Mouse (Mus musculus) CH12.LX (cell line): ENCODE measurements around the gene Tmem82. TPM values are rescaled to one million over a fixed set of nuclear protein-coding genes. Genes with fewer than 3 reads are reported as not detected.

Experiments used
- DNase-seq: peaks from one replicate; pipeline ENCODE4 v3.0.0-alpha.2; 2013; ENCODE audit errors: extremely low read depth
- H3K27ac ChIP-seq: 2 replicates; pipeline ENCODE4 v1.5.1; 2012; ENCODE audit warnings: low read depth, mild to moderate bottlenecking, control low read depth, moderate library complexity; ENCODE audit not compliant: insufficient read depth
- H3K27me3 ChIP-seq: replicated peaks from 2 replicates; pipeline ENCODE3; 2012; ENCODE audit warnings: inconsistent platforms
- H3K36me3 ChIP-seq, 2 experiments: replicated peaks in 1 of 2; 2 replicates each; pipeline versions ENCODE3 to v1.6.1; 2012; ENCODE audit warnings: inconsistent platforms in 1 of 2, low read length in 1 of 2, mild to moderate bottlenecking in 1 of 2, mixed read lengths in 1 of 2, moderate library complexity in 1 of 2; ENCODE audit not compliant: control insufficient read depth in 1 of 2, insufficient read depth in 1 of 2
- H3K4me1 ChIP-seq, 2 experiments: 2 replicates each; pipeline ENCODE4 v1.6.1; 2012; ENCODE audit warnings: inconsistent platforms in 1 of 2, moderate library complexity in 1 of 2; ENCODE audit not compliant: insufficient read depth in 2 of 2, control insufficient read depth in 1 of 2
- H3K4me2 ChIP-seq: 2 replicates; pipeline ENCODE4 v1.6.1; 2012; ENCODE audit warnings: low read depth, mild to moderate bottlenecking, control low read depth; ENCODE audit not compliant: poor library complexity, insufficient read depth, severe bottlenecking
- H3K4me3 ChIP-seq, 3 experiments: fragments of 150-350 bp in 1 of 3; sonication (generic) in 1 of 3; replicated peaks in 1 of 3; 2 replicates each; pipeline versions ENCODE3 to v1.5.1; 2011 to 2012; ENCODE audit warnings: low read depth in 2 of 3, low read length in 2 of 3, mild to moderate bottlenecking in 2 of 3, moderate library complexity in 2 of 3, control low read depth in 1 of 3, improper control_type of control experiment in 1 of 3, inconsistent platforms in 1 of 3, mixed read lengths in 1 of 3; ENCODE audit not compliant: poor library complexity in 1 of 3
- H3K79me2 ChIP-seq: replicated peaks from 2 replicates; pipeline ENCODE4 v1.6.1; 2012; ENCODE audit warnings: mild to moderate bottlenecking, moderate library complexity; ENCODE audit not compliant: control insufficient read depth, poor library complexity, insufficient read depth, severe bottlenecking; ENCODE audit errors: extremely low read depth
- H3K9ac ChIP-seq: 2 replicates; pipeline ENCODE4 v1.6.1; 2012; ENCODE audit warnings: low read depth, mild to moderate bottlenecking, control low read depth, moderate library complexity; ENCODE audit not compliant: insufficient read depth
- H3K9me3 ChIP-seq: replicated peaks from 2 replicates; pipeline ENCODE3; 2012; ENCODE audit warnings: low read length, inconsistent platforms, mixed read lengths
- ELF1 ChIP-seq: IDR thresholded peaks from 2 replicates; pipeline ENCODE4 v1.6.1; 2014; ENCODE audit warnings: low read depth, mild to moderate bottlenecking, inconsistent platforms, low read length, improper control_type of control experiment
- MAX ChIP-seq: IDR thresholded peaks from 2 replicates; pipeline ENCODE4 v1.6.1; 2011; ENCODE audit warnings: low read length, improper control_type of control experiment
- MEF2A ChIP-seq: IDR thresholded peaks from 2 replicates; pipeline ENCODE4 v1.6.1; 2014; ENCODE audit warnings: low read depth, mild to moderate bottlenecking, inconsistent platforms, low read length, improper control_type of control experiment, borderline replicate concordance
- NELFE ChIP-seq: IDR thresholded peaks from 2 replicates; pipeline ENCODE4 v1.6.1; 2011; ENCODE audit warnings: low read depth, low read length, improper control_type of control experiment
- POLR2A ChIP-seq: IDR thresholded peaks from 2 replicates; pipeline ENCODE4 v1.6.1; 2011; ENCODE audit warnings: low read depth, mild to moderate bottlenecking, improper control_type of control experiment, low read length
- TBP ChIP-seq: conservative IDR thresholded peaks from 2 replicates; pipeline ENCODE4 v1.6.1; 2011; ENCODE audit warnings: low read depth, low read length, improper control_type of control experiment
- UBTF ChIP-seq: IDR thresholded peaks from 2 replicates; pipeline ENCODE4 v1.6.1; 2012; ENCODE audit warnings: low read depth, mild to moderate bottlenecking, inconsistent platforms, low read length, improper control_type of control experiment, moderate library complexity
- dilution Hi-C: fragments of 300-500 bp; cut with MboI; formaldehyde crosslinking; loops from 2 replicates; pipeline ENCODE4 v1.14.3; 2020; ENCODE audit warnings: low sequenced_read_pairs; ENCODE audit not compliant: extremely low pct_unique_long_range_greater_than_20kb, extremely low pct_ligation_motif_present
- in situ Hi-C: fragments of 300-500 bp; cut with MboI; formaldehyde crosslinking; loops from 3 replicates; pipeline ENCODE4 v1.14.3; 2019; ENCODE audit warnings: low sequenced_read_pairs, low pct_ligation_motif_present, low pct_unique_long_range_greater_than_20kb, mixed read lengths
- polyA plus RNA-seq: library from polyadenylated mRNA; unstranded; fragments of >175 nt; gene quantifications from 2 replicates; pipeline ENCODE4 v1.2.1, GENCODE M21; 2012; ENCODE audit warnings: low read depth; ENCODE audit not compliant: insufficient read length
- total RNA-seq, 2 experiments: library from RNA; depleted of rRNA; stranded (reverse); fragments of 300-350 nt in 1 of 2; fragments of >200 nt in 1 of 2; gene quantifications; 2 replicates each; pipeline ENCODE4 v1.2.3; 2012 to 2014

Gene Tmem82
- total and polyA plus RNA-seq, 3 experiments = 0.68 to 5.2 (median 2.7) TPM

DNA sequence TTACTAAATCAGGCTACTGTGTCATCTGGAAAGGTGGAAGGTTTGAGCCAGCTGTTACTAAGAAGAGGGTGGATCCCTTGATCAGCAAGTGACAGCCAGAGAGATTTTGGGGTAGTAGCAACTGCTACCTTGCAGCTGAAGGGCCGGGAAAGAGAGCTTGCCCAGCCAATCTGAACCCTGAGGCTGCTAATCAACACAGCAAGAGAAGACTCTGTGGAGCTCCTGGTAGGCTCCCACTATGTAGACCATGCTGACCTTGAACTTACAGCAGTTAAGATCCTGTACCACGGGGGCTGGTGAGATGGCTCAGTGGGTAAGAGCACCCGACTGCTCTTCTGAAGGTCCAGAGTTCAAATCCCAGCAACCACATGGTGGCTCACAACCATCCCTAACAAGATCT lies 53.8 kb downstream of the Tmem82 start:
- in situ Hi-C loops (no loop called here), dilution Hi-C loops (no loop called here)
- Histone ChIP-seq H3K27me3 (no peaks in the 10 kb centered on the region), H3K36me3 (no peaks in the 10 kb centered on the region), H3K79me2 (no peaks in the 10 kb centered on the region), H3K4me2 (no peak overlapping the region), H3K9ac (no peak overlapping the region), H3K27ac (no peak overlapping the region), H3K4me3 (no peak overlapping the region), H3K9me3 (peaks cover 4% of the 10 kb centered on the region), H3K4me1 (peaks cover 0 to 3% of the 10 kb centered on the region in 2 experiments; a peak in 1 of 4 replicates)
- no peak for DNase-seq
- TF ChIP-seq TBP (no peak), POLR2A (no peak), ELF1 (no peak), UBTF (no peak), NELFE (no peak)

DNA sequence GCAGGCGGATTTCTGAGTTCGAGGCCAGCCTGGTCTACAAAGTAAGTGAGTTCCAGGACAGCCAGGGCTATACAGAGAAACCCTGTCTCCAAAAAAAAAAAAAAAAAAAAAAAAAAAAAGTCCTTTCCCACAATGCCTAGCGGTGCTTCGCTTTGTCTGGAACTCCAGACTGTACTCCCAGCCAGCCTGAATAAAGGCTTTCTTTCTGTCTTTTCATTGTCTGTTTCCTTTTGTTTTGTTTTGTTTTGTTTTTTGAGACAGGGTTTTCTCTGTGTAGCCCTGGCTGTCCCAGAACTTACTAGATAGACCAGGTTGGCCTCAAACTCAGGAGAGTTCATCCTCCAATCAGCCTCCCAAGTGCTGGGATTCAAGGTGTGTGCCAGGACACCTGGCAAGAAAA lies 54.2 kb downstream of the Tmem82 start:
- Histone ChIP-seq H3K9ac (no peak overlapping the region), H3K9me3 (peaks cover 7% of the 10 kb centered on the region), H3K4me3 (no peak overlapping the region), H3K36me3 (no peaks in the 10 kb centered on the region), H3K4me2 (no peak overlapping the region), H3K4me1 (peaks cover 0 to 3% of the 10 kb centered on the region in 2 experiments; a peak in 1 of 4 replicates), H3K27ac (no peak overlapping the region), H3K79me2 (no peaks in the 10 kb centered on the region), H3K27me3 (no peaks in the 10 kb centered on the region)
- in situ Hi-C loops = no loop called here
- TF ChIP-seq MEF2A = no peak
- no peak for TF ChIP-seq MAX
- no peak for DNase-seq
- dilution Hi-C loops = no loop called here

Other genes starting within 250 kb of the Tmem82 start
- not detected in 2 replicates for gene Clcnka, start 219.9 kb downstream of the Tmem82 start, total RNA-seq (2012; rRNA removed)
- not detected in 2 replicates for gene Clcnka, start 219.9 kb downstream of the Tmem82 start, total RNA-seq (2014; rRNA removed)
- not detected in 2 replicates for gene Clcnka, start 219.9 kb downstream of the Tmem82 start, polyA plus RNA-seq
- gene Clcnkb, start 202.6 kb downstream of the Tmem82 start, total RNA-seq (2012; rRNA removed) = 0.51 and 1.1 TPM in 2 replicates
- 0.08 TPM in 2 replicates for gene Clcnkb, start 202.6 kb downstream of the Tmem82 start, total RNA-seq (2014; rRNA removed)
- gene Clcnkb, start 202.6 kb downstream of the Tmem82 start, polyA plus RNA-seq = 0.24 and 0.42 TPM in 2 replicates
- gene Hspb7, start 197.9 kb downstream of the Tmem82 start, total RNA-seq (2012; rRNA removed) = 0.04 TPM in 1 of 2 replicates, not detected in the other
- gene Hspb7, start 197.9 kb downstream of the Tmem82 start, total RNA-seq (2014; rRNA removed) = not detected in 2 replicates
- gene Hspb7, start 197.9 kb downstream of the Tmem82 start, polyA plus RNA-seq = not detected in 2 replicates
- gene Srarp, start 182.5 kb downstream of the Tmem82 start, total RNA-seq (2012; rRNA removed) = not detected in 2 replicates
- not detected in 2 replicates for gene Srarp, start 182.5 kb downstream of the Tmem82 start, total RNA-seq (2014; rRNA removed)
- not detected in 2 replicates for gene Srarp, start 182.5 kb downstream of the Tmem82 start, polyA plus RNA-seq
- gene Zbtb17, start 174.0 kb downstream of the Tmem82 start, total RNA-seq (2012; rRNA removed) = 45.3 and 47.6 TPM in 2 replicates
- 20.4 and 21.4 TPM in 2 replicates for gene Zbtb17, start 174.0 kb downstream of the Tmem82 start, total RNA-seq (2014; rRNA removed)
- gene Zbtb17, start 174.0 kb downstream of the Tmem82 start, polyA plus RNA-seq = 49.7 and 51.2 TPM in 2 replicates
- gene Spen, start 80.0 kb downstream of the Tmem82 start, total RNA-seq (2012; rRNA removed) = 10.2 and 10.8 TPM in 2 replicates
- gene Spen, start 80.0 kb downstream of the Tmem82 start, total RNA-seq (2014; rRNA removed) = 2.6 and 4.0 TPM in 2 replicates
- 21.3 and 21.6 TPM in 2 replicates for gene Spen, start 80.0 kb downstream of the Tmem82 start, polyA plus RNA-seq
- gene Fblim1, start 12.5 kb downstream of the Tmem82 start, total RNA-seq (2012; rRNA removed) = 0.17 TPM in 2 replicates
- 0.07 and 0.09 TPM in 2 replicates for gene Fblim1, start 12.5 kb downstream of the Tmem82 start, total RNA-seq (2014; rRNA removed)
- gene Fblim1, start 12.5 kb downstream of the Tmem82 start, polyA plus RNA-seq = 0.97 and 1.2 TPM in 2 replicates
- 0.63 and 0.64 TPM in 2 replicates for gene Slc25a34, start 5.2 kb upstream of the Tmem82 start, total RNA-seq (2012; rRNA removed)
- gene Slc25a34, start 5.2 kb upstream of the Tmem82 start, total RNA-seq (2014; rRNA removed) = 0.23 and 0.41 TPM in 2 replicates
- 1.2 and 1.7 TPM in 2 replicates for gene Slc25a34, start 5.2 kb upstream of the Tmem82 start, polyA plus RNA-seq
- gene Plekhm2, start 46.3 kb upstream of the Tmem82 start, total RNA-seq (2012; rRNA removed) = 12.3 and 13.7 TPM in 2 replicates
- 12.4 and 12.7 TPM in 2 replicates for gene Plekhm2, start 46.3 kb upstream of the Tmem82 start, total RNA-seq (2014; rRNA removed)
- 22.0 and 28.2 TPM in 2 replicates for gene Plekhm2, start 46.3 kb upstream of the Tmem82 start, polyA plus RNA-seq
- gene Rsc1a1, start 67.0 kb upstream of the Tmem82 start, total RNA-seq (2012; rRNA removed) = 3.4 and 7.6 TPM in 2 replicates
- gene Rsc1a1, start 67.0 kb upstream of the Tmem82 start, total RNA-seq (2014; rRNA removed) = 11.0 and 14.0 TPM in 2 replicates
- 0.16 and 7.0 TPM in 2 replicates for gene Rsc1a1, start 67.0 kb upstream of the Tmem82 start, polyA plus RNA-seq
- gene Ddi2, start 104.8 kb upstream of the Tmem82 start, total RNA-seq (2012; rRNA removed) = 19.9 and 24.7 TPM in 2 replicates
- gene Ddi2, start 104.8 kb upstream of the Tmem82 start, total RNA-seq (2014; rRNA removed) = 18.0 and 18.4 TPM in 2 replicates
- gene Ddi2, start 104.8 kb upstream of the Tmem82 start, polyA plus RNA-seq = 36.2 and 37.3 TPM in 2 replicates
- not detected in 2 replicates for gene Agmat, start 128.0 kb upstream of the Tmem82 start, total RNA-seq (2012; rRNA removed)
- gene Agmat, start 128.0 kb upstream of the Tmem82 start, total RNA-seq (2014; rRNA removed) = not detected in 2 replicates
- not detected in 2 replicates for gene Agmat, start 128.0 kb upstream of the Tmem82 start, polyA plus RNA-seq
- 3.9 and 5.9 TPM in 2 replicates for gene Dnajc16, start 172.3 kb upstream of the Tmem82 start, total RNA-seq (2012; rRNA removed)
- 3.1 and 3.8 TPM in 2 replicates for gene Dnajc16, start 172.3 kb upstream of the Tmem82 start, total RNA-seq (2014; rRNA removed)
- gene Dnajc16, start 172.3 kb upstream of the Tmem82 start, polyA plus RNA-seq = 6.7 and 7.4 TPM in 2 replicates
- 11.3 and 15.3 TPM in 2 replicates for gene Casp9, start 175.0 kb upstream of the Tmem82 start, total RNA-seq (2012; rRNA removed)
- gene Casp9, start 175.0 kb upstream of the Tmem82 start, total RNA-seq (2014; rRNA removed) = 3.7 and 5.2 TPM in 2 replicates
- 14.5 and 15.1 TPM in 2 replicates for gene Casp9, start 175.0 kb upstream of the Tmem82 start, polyA plus RNA-seq
- 1.0 and 2.6 TPM in 2 replicates for gene Cela2a, start 207.5 kb upstream of the Tmem82 start, total RNA-seq (2012; rRNA removed)
- gene Cela2a, start 207.5 kb upstream of the Tmem82 start, total RNA-seq (2014; rRNA removed) = 0.23 and 0.30 TPM in 2 replicates
- 0.30 and 0.43 TPM in 2 replicates for gene Cela2a, start 207.5 kb upstream of the Tmem82 start, polyA plus RNA-seq
- not detected in 2 replicates for gene Ctrc, start 227.7 kb upstream of the Tmem82 start, total RNA-seq (2012; rRNA removed)
- not detected in 2 replicates for gene Ctrc, start 227.7 kb upstream of the Tmem82 start, total RNA-seq (2014; rRNA removed)
- gene Ctrc, start 227.7 kb upstream of the Tmem82 start, polyA plus RNA-seq = not detected in 2 replicates